Mouse (Mus musculus): ENCODE measurements around the gene Tspan9.

GRCm38 (mm10) chr6:128181176-128181575, 37.8 kb upstream of the Tspan9 start:
- no peak for TF ChIP-seq EP300 (IDR thresholded peaks at IDR 0.05; ENCODE audit: low read depth)
- TF ChIP-seq CTCF (IDR thresholded peaks at IDR 0.05; ENCODE audit: low read depth) = no peak

Measured in liver, postnatal 0 days (tissue).